Mouse (Mus musculus) thymus, postnatal 10 days (tissue): Measurements from ENCODE around the gene Sema4f.

Experiments
- DNase-seq, 2 experiments: peaks; one replicate each; pipeline ENCODE4 v3.0.0; 2021; ENCODE audit warnings: low spot score in 2 of 2

Gene Sema4f

GRCm38 (mm10) chr6:82915889-82916288 is 23.7 kb downstream of the Sema4f start:
- peak; percentile 63 to 84 for DNase-seq

- DNase-seq, result peak; percentile 71
Measured at GRCm38 (mm10) chr6:82913336-82914247, 26.0 kb downstream of the Sema4f start.

GRCm38 (mm10) chr6:82911303-82911702 is 28.3 kb downstream of the Sema4f start:
- no peak for DNase-seq

- peak in 1 of 2 experiments; percentile 65 for DNase-seq
Measured at GRCm38 (mm10) chr6:82909136-82909855, 30.3 kb downstream of the Sema4f start.

- no peak for DNase-seq
Measured at GRCm38 (mm10) chr6:82908034-82908433, 31.5 kb downstream of the Sema4f start.

- no peak for DNase-seq
Measured at GRCm38 (mm10) chr6:82906985-82907384, 32.6 kb downstream of the Sema4f start.

GRCm38 (mm10) chr6:82902559-82902958 is 37.0 kb downstream of the Sema4f start:
- DNase-seq, result no peak

GRCm38 (mm10) chr6:82898745-82899144 is 40.8 kb downstream of the Sema4f start:
- no peak for DNase-seq

- DNase-seq, result no peak
Measured at GRCm38 (mm10) chr6:82898227-82898626, 41.3 kb downstream of the Sema4f start.

GRCm38 (mm10) chr6:82897311-82897710 is 42.3 kb downstream of the Sema4f start:
- DNase-seq, result no peak

GRCm38 (mm10) chr6:82893415-82893814 is 46.2 kb downstream of the Sema4f start:
- no peak for DNase-seq

GRCm38 (mm10) chr6:82892540-82892939 is 47.0 kb downstream of the Sema4f start:
- peak in 1 of 2 experiments; percentile 61 for DNase-seq

- no peak for DNase-seq
Measured at GRCm38 (mm10) chr6:82891488-82891887, 48.1 kb downstream of the Sema4f start.

GRCm38 (mm10) chr6:82886330-82886729 is 53.2 kb downstream of the Sema4f start:
- DNase-seq, result no peak

- no peak for DNase-seq
Measured at GRCm38 (mm10) chr6:82885909-82886308, 53.7 kb downstream of the Sema4f start.

GRCm38 (mm10) chr6:82885441-82885840 is 54.1 kb downstream of the Sema4f start:
- DNase-seq, result no peak

GRCm38 (mm10) chr6:82884570-82884969 is 55.0 kb downstream of the Sema4f start:
- DNase-seq, result no peak

- peak; percentile 19 to 57 for DNase-seq
Measured at GRCm38 (mm10) chr6:82881485-82882096, 58.0 kb downstream of the Sema4f start.

GRCm38 (mm10) chr6:82880807-82881206 is 58.8 kb downstream of the Sema4f start:
- DNase-seq, result no peak

- DNase-seq, result no peak
Measured at GRCm38 (mm10) chr6:82879463-82880089, 60.0 kb downstream of the Sema4f start.

GRCm38 (mm10) chr6:82875509-82875935 is 64.0 kb downstream of the Sema4f start:
- DNase-seq, result peak; percentile 51 to 56

- no peak for DNase-seq
Measured at GRCm38 (mm10) chr6:82872332-82872707, 67.2 kb downstream of the Sema4f start.
